Mouse (Mus musculus) fibroblast of lung, adult 2 months (primary cell): Measurements from ENCODE around the gene Commd3.

Experiments used
- DNase-seq: peaks from one replicate; pipeline ENCODE4 v3.0.0-alpha.2; 2011; ENCODE audit warnings: low read depth

Commd3 gene

GRCm38 (mm10) chr2:18724462-18724861 lies 52.3 kb downstream of the Commd3 start:
- DNase-seq = no peak
